Mouse (Mus musculus) heart, adult 2 months (tissue): Measurements from ENCODE around the gene Kalrn.

Source experiments
- CTCF ChIP-seq: fragments of 200-600 bp; IDR thresholded peaks from 2 replicates; pipeline ENCODE4 v1.8.1; 2022; ENCODE audit warnings: antibody characterized with exemption, mild to moderate bottlenecking, moderate library complexity
- POLR2A ChIP-seq: fragments of 200-500 bp; IDR thresholded peaks from 2 replicates; pipeline ENCODE4 v1.6.1; 2011; ENCODE audit warnings: mild to moderate bottlenecking, low read depth, low read length, control low read depth; ENCODE audit not compliant: insufficient read depth

DNA sequence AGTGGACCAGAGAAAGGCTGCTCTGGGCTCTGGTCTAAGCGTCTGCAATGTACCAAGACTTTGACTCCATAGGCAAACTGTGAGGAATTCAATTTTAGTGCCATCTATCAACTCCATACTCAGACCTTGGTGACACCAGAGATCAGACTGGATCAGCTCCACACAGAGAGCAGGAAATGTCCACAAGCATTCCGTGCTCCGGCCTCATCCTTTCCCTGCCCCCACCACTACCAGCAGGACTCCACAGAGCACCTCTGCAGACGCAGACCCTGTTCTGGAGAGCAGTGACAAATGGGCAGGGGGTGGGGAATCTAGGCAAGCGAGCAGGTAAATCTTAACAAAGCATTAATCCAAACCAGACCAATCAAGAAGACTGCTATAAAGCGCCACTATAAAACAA lies 15.4 kb downstream of the Kalrn start:
- no peak for TF ChIP-seq CTCF
- TF ChIP-seq POLR2A, result no peak
